Mouse (Mus musculus): ENCODE data around the gene Gm17545. TPM values are rescaled to one million over a fixed set of nuclear protein-coding genes. Genes with fewer than 3 reads are reported as not detected.

Gene Gm17545
- polyA plus RNA-seq (2014; fragmentation: Illumina TruSeq; extraction: RNeasy Lipid Tissue Mini Kit (QIAGEN cat#74804); ENCODE audit: low read depth, low replicate concordance) = not detected

DNA sequence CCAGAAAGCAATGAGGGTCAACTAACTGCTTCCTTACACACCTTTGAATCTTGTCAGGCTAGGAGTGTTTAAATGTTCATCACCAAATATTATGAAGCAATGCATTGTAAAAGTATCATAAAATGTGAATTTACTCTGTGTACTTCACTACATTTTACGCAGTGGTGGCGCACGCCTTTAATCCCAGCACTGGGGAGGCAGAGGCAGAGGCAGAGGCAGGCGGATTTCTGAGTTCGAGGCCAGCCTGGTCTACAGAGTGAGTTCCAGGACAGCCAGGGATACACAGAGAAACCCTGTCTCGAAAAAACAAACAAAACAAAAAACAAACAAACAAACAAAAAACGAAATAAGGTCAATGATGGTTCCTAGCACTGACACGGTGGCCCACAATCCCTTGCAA lies at the start of gene Gm17545:
TSS of gene Gm17545 (plus strand) at position 301 of the 400 bp plus-strand sequence.

DNA sequence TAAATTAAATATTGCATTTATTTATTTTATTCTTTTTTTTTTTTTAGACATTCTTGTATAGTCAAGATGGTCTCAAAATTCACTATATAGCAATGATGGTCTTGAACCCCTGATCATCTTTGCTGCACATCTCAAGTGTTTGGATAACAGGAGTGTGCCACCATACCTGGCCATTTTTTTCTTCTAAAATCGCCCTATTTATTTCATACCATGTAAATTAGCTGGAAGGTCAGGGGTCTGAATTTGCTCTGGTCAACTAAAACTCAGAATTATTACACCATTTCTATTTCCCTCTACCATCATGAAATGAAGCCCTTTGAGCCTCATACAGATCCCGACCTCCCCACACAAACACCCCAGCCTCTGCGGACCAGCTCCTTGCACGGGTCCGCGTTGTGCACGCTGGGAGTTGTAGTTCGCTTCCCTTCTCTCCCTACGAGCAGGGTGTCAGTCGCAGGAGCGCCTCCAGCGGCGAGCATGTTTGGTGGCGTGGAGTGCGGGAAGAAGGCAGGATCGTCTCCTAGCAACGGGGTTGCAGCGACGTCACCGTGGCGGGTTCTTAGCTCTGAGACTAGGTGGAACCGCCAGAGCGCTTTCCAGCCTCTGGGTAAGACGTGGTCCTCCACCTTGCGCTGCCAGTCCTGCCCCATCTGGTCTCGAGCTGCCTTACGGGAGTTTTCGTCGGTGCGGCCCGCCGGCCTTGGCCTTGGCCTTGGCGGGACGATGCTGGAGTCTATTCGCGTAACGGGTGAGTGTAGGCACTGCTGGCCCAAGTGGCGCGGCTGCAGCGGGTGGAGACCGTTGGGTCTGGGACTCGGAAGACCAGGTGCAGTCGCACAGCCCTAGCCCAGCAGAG lies 42.9 kb upstream of the Gm17545 start, which contains the start of gene 9530077C05Rik:
TSS of gene 9530077C05Rik (plus strand) at position 512 of the 856 bp plus-strand sequence.

DNA sequence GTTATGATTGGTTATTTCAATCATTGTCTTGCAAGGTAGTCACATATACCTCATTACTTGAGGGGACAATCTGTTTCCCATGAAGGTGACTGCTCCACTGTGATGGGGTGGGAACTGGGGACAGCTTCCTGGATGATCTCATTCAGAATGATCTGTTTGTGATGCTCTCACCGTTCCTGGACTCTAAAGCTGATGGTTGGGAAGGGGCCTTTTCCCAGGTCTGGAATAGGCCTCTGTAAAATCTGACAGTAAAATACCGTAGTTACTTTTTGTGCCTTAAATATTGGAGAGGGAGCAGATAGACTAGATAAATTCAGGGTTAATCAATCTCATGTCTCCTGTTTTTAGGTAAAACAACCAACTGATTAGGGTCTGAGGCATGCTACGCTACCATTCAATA lies 15.6 kb downstream of the Gm17545 start, which contains the start of gene Rp9:
TSS of gene Rp9 (minus strand) at position 101 of the 400 bp plus-strand sequence.

DNA sequence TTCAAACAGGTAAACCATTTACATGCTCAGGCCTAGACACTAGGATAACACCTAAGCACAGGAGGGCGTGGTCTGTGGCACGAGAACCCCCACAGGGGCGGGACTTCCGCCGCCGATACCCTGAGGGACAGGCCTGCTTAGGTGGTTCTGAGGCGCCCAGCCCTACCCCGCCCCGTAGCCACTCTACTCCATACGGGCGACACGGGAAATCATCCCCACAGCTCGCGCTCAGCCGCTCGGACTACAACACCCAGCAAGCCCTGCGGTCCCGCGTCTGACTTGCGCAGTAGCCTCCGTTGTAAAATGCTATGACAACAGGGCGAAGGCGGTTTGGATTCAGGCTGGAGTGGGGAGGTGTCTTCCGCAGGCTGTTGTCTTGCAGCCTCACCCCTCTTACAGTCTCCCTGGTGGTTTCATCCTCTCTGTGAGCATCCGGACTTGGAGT lies 21.4 kb downstream of the Gm17545 start, which contains the start of gene Bbs9:
TSS of gene Bbs9 (plus strand) at position 292 of the 445 bp plus-strand sequence.

Other genes with a start within 250 kb of the Gm17545 start
- gene Zfp809, start 228.6 kb upstream of the Gm17545 start, polyA plus RNA-seq (2014; fragmentation: Illumina TruSeq; extraction: RNeasy Lipid Tissue Mini Kit (QIAGEN cat#74804); ENCODE audit: low read depth, low replicate concordance) = 81.4 TPM
- gene Zfp599, start 194.4 kb upstream of the Gm17545 start, polyA plus RNA-seq (2014; fragmentation: Illumina TruSeq; extraction: RNeasy Lipid Tissue Mini Kit (QIAGEN cat#74804); ENCODE audit: low read depth, low replicate concordance) = 8.6 TPM
- gene Zfp810, start 146.6 kb upstream of the Gm17545 start, polyA plus RNA-seq (2014; fragmentation: Illumina TruSeq; extraction: RNeasy Lipid Tissue Mini Kit (QIAGEN cat#74804); ENCODE audit: low read depth, low replicate concordance) = 24.0 TPM
- gene Anln, start 65.1 kb upstream of the Gm17545 start, polyA plus RNA-seq (2014; fragmentation: Illumina TruSeq; extraction: RNeasy Lipid Tissue Mini Kit (QIAGEN cat#74804); ENCODE audit: low read depth, low replicate concordance) = 17.8 TPM
- 0.76 TPM for gene 9530077C05Rik, start 42.8 kb upstream of the Gm17545 start, polyA plus RNA-seq (2014; fragmentation: Illumina TruSeq; extraction: RNeasy Lipid Tissue Mini Kit (QIAGEN cat#74804); ENCODE audit: low read depth, low replicate concordance)
- 32.0 TPM for gene Rp9, start 15.5 kb downstream of the Gm17545 start, polyA plus RNA-seq (2014; fragmentation: Illumina TruSeq; extraction: RNeasy Lipid Tissue Mini Kit (QIAGEN cat#74804); ENCODE audit: low read depth, low replicate concordance)
- 11.1 TPM for gene Bbs9, start 21.4 kb downstream of the Gm17545 start, polyA plus RNA-seq (2014; fragmentation: Illumina TruSeq; extraction: RNeasy Lipid Tissue Mini Kit (QIAGEN cat#74804); ENCODE audit: low read depth, low replicate concordance)